Mouse (Mus musculus): Measurements from ENCODE around the gene 9530002B09Rik.
A peak's percentile ranks its signal among the peaks of the same experiment; 100 is the strongest.

Gene 9530002B09Rik

DNA sequence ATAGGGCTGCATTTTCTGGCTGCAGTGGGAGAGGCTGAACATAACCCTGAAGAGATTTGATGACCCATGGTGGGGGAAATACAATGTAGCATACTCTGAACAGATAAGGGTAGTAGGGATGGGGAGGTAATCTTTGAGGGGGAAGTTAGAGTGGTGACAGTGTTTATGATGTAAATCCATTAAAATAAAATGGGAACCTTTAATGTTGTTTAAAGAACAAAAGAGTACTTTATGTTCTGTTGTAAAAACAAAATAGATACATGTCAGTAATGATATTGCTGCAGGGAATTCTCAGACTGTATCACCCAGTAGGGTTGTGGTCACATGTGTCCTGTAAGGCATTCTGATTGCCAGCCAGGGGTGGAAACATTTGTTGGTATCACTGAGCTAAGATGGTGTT is at the start of gene 9530002B09Rik:
TSS of gene 9530002B09Rik (plus strand) at position 301 of the 400 bp plus-strand sequence.
- peak; percentile 3 for DNase-seq (ENCODE audit: low spot score)

Data from testis, postnatal 14 days (tissue).